Mouse (Mus musculus): ENCODE measurements at regions not wholly inside any gene's neighbourhood (a gene's known extent, or its start where the extent isn't known, plus 50 kb on each side); places are given as distances from the start of the nearest gene placed in this dataset.
A peak's percentile ranks its signal among the peaks of the same experiment; 100 is the strongest.

DNA sequence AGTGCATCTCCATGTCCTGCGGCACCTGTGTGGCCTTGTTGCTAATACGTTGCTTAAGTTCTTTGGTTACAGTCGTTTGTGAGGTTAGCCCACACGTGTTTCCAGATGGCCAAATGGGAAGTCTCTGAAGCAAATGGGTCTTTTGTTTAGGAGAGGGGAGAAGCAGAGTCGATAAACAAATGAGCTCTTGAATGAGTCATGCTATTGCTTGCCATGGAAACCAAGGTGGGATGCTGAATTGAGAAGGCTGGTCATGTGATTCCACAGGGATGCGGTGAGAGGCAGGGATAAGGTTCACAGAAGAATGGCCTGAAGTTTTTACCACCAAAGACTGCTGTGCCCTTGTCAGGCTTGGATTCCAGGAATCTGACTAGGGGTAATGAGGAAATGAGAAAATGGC, 214.8 kb upstream of the Elac2 start:
- H3K4me3 ChIP-seq (ENCODE audit: low read depth, low read length), result no peak overlapping the region
- DNase-seq (ENCODE audit: low spot score) (no peak), ATAC-seq (ENCODE audit: insufficient read depth, low FRiP score, low TSS enrichment) (no peak)
- no peaks in the 10 kb centered on the region for H3K27me3 ChIP-seq (ENCODE audit: control insufficient read depth, insufficient read depth, low read length)
- H3K36me3 ChIP-seq (ENCODE audit: control insufficient read depth, insufficient read depth, low read length), result no peaks in the 10 kb centered on the region
- no peak overlapping the region for H3K27ac ChIP-seq (ENCODE audit: low read depth, low read length)
- no peak overlapping the region for H3K4me2 ChIP-seq (ENCODE audit: low read depth)
- H3K4me1 ChIP-seq (ENCODE audit: control insufficient read depth, insufficient read depth, low read length), result no peaks in the 10 kb centered on the region
- WGBS, result 36% methylated on average over 6 of the region's 6 CpGs
- H3K9ac ChIP-seq (ENCODE audit: low read length), result no peak overlapping the region
- H3K9me3 ChIP-seq (ENCODE audit: control insufficient read depth, low read length), result no peaks in the 10 kb centered on the region

DNA sequence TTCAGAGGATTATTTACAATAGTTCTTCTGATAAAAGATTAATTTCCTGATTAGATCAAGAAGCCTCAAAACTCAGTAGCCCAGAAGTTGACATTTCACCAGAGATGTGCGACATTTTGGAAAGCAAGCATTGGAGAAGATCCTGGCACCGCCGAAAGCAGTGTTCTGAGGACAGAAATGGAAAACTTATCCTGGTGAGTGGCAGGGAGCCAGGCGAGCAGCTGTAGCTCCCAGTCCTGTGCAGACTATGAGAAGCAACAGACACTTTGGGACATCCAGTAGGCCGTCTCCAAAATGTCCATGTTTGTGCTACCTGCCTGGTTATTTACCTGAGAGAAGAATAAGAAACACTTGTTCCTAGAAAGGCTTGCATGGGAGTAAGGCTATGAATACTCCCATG, 202.1 kb upstream of the Elac2 start:
- Histone ChIP-seq H3K9me3 (ENCODE audit: control insufficient read depth, low read length) (no peaks in the 10 kb centered on the region), H3K9ac (ENCODE audit: low read length) (no peak overlapping the region), H3K36me3 (ENCODE audit: control insufficient read depth, insufficient read depth, low read length) (no peaks in the 10 kb centered on the region), H3K27me3 (ENCODE audit: control insufficient read depth, insufficient read depth, low read length) (no peaks in the 10 kb centered on the region), H3K4me3 (ENCODE audit: low read depth, low read length) (no peak overlapping the region), H3K4me1 (ENCODE audit: control insufficient read depth, insufficient read depth, low read length) (no peaks in the 10 kb centered on the region), H3K27ac (ENCODE audit: low read depth, low read length) (no peak overlapping the region), H3K4me2 (ENCODE audit: low read depth) (no peak overlapping the region)
- WGBS, result 91% methylated on average over 5 of the region's 5 CpGs
- DNase-seq (ENCODE audit: low spot score) (no peak), ATAC-seq (ENCODE audit: insufficient read depth, low FRiP score, low TSS enrichment) (no peak)

DNA sequence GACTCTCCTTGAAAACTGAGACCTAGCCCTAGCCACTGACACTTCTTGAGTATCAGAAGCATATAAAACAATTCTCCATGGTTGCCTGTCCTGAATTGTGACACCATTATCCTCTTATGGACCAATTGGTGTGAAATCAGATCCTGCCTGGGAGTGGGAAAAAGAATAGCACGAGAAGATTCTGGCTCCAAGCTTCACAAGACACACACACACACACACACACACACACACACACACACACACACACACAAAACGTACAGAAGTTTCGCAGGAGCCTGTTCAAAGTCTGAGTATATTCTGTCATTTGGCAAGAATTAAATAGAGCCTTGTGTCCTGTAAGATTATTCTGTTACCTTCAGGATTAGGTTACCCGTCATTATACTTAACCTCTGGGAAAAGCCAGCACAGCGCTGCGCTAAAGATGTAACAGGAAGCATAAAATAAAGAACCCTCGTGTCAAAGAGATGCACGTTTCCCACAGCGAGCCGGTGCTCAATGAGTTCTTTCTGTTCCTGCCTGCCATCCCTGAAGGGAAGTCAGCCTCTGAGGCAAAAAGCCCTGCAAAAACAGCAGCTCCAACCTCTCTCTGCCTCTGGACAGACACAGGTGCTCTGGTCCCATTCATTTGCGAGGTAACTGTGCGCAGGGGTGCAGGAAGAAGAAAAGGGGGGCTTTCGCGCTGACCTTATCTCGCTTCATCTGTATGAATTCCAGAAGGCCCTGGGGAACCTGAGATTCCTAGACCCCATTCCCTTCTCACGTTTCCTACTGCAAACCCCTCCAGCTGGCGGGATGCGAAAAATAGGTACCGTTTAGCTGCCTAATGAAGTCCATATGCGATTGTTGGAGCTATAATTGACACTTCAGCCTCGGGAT, 178.4 kb upstream of the Elac2 start:
- no peak for ATAC-seq (ENCODE audit: insufficient read depth, low FRiP score, low TSS enrichment)
- H3K4me2 ChIP-seq (ENCODE audit: low read depth), result peak overlapping the region; percentile 14; the same call in 1 of the 2 replicates

DNA sequence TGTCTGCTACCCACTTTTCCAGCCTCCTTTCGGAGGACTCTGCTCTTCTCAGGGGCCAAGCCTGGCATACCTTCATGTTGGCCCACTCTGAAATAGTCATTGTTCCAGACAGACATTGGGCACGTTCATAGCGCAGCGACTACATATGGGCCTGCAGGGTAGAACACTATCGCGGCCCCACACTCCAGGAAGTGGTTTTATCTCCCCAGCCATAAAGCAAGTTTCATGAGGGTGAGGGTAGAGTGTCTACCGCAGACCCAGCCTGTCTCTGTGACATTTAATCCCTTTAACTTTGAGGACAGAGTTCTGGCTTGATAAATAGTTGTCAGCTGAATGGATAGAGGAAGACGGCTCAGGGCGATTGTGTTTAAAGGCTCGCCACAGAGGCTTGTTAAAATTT, 177.5 kb upstream of the Elac2 start:
- Histone ChIP-seq H3K27ac (ENCODE audit: low read depth, low read length) (no peak overlapping the region), H3K4me1 (ENCODE audit: control insufficient read depth, insufficient read depth, low read length) (peaks cover 12% of the 10 kb centered on the region), H3K9me3 (ENCODE audit: control insufficient read depth, low read length) (no peaks in the 10 kb centered on the region), H3K36me3 (ENCODE audit: control insufficient read depth, insufficient read depth, low read length) (no peaks in the 10 kb centered on the region), H3K4me2 (ENCODE audit: low read depth) (no peak overlapping the region), H3K4me3 (ENCODE audit: low read depth, low read length) (no peak overlapping the region), H3K27me3 (ENCODE audit: control insufficient read depth, insufficient read depth, low read length) (no peaks in the 10 kb centered on the region), H3K9ac (ENCODE audit: low read length) (no peak overlapping the region)
- DNase-seq (ENCODE audit: low spot score), result peak; percentile 23
- no peak for ATAC-seq (ENCODE audit: insufficient read depth, low FRiP score, low TSS enrichment)
- WGBS, result 34% methylated on average over 10 of the region's 10 CpGs

More for the DNA sequence above, 178.4 kb upstream of the Elac2 start:
- Histone ChIP-seq H3K27me3 (ENCODE audit: control insufficient read depth, insufficient read depth, low read length) (no peaks in the 10 kb centered on the region), H3K9me3 (ENCODE audit: control insufficient read depth, low read length) (no peaks in the 10 kb centered on the region), H3K36me3 (ENCODE audit: control insufficient read depth, insufficient read depth, low read length) (no peaks in the 10 kb centered on the region), H3K4me1 (ENCODE audit: control insufficient read depth, insufficient read depth, low read length) (peaks cover 12% of the 10 kb centered on the region), H3K9ac (ENCODE audit: low read length) (no peak overlapping the region), H3K4me3 (ENCODE audit: low read depth, low read length) (no peak overlapping the region), H3K27ac (ENCODE audit: low read depth, low read length) (no peak overlapping the region)
- peak; percentile 55 for DNase-seq (ENCODE audit: low spot score)
- WGBS, result 33% methylated on average over 21 of the region's 21 CpGs

DNA sequence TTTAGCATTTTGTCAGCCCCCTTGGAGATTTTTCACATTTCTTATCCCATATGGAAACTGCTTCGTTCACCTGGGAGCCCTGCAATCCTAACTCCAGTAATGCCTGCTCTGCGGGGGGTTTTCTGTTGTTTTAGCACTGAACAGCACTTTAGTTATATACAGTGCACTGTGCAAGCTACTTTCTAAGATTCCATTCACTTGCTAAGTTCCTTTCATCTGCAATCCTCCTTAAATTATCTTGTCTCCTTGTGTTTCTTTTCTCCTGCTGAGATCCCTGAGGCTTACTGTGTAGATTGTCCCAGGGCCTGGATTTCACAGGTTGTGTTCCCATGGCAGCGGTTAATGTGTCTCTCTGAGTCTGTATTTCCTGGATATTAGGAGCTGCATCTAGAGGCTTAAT, 173.3 kb upstream of the Elac2 start:
- H3K4me2 ChIP-seq (ENCODE audit: low read depth), result no peak overlapping the region
- H3K4me1 ChIP-seq (ENCODE audit: control insufficient read depth, insufficient read depth, low read length), result peaks cover 6% of the 10 kb centered on the region; the same call in 1 of the 2 replicates
- DNase-seq (ENCODE audit: low spot score), result no peak
- WGBS, result 60% methylated on average over 3 of the region's 3 CpGs
- no peaks in the 10 kb centered on the region for H3K9me3 ChIP-seq (ENCODE audit: control insufficient read depth, low read length)
- no peak overlapping the region for H3K27ac ChIP-seq (ENCODE audit: low read depth, low read length)
- ATAC-seq (ENCODE audit: insufficient read depth, low FRiP score, low TSS enrichment), result no peak
- no peaks in the 10 kb centered on the region for H3K36me3 ChIP-seq (ENCODE audit: control insufficient read depth, insufficient read depth, low read length)
- no peak overlapping the region for H3K9ac ChIP-seq (ENCODE audit: low read length)
- H3K4me3 ChIP-seq (ENCODE audit: low read depth, low read length), result no peak overlapping the region
- no peaks in the 10 kb centered on the region for H3K27me3 ChIP-seq (ENCODE audit: control insufficient read depth, insufficient read depth, low read length)

DNA sequence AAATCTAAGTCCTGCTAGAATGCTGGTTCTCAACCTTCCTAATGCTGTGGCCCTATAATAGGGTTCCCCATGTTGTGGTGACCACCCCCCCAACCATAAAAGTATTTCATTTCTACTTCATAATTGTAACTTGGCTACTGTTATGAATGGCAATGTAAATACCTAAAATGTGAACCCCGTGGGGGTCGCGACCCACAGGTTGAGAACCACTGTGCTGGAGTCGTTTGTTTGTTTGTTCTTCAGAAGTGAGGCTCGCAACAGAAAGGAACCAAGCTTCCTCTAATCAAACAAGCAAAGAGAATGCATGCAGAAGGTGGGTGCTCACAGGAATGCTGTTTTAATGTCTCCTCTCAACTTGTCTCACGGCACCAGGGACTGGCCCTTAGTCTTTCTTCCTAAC, 166.4 kb upstream of the Elac2 start:
- DNase-seq (ENCODE audit: low spot score) (no peak), ATAC-seq (ENCODE audit: insufficient read depth, low FRiP score, low TSS enrichment) (no peak)
- WGBS, result 73% methylated on average over 6 of the region's 6 CpGs
- H3K4me2 ChIP-seq (ENCODE audit: low read depth), result no peak overlapping the region
- no peaks in the 10 kb centered on the region for H3K4me1 ChIP-seq (ENCODE audit: control insufficient read depth, insufficient read depth, low read length)
- H3K27me3 ChIP-seq (ENCODE audit: control insufficient read depth, insufficient read depth, low read length), result no peaks in the 10 kb centered on the region
- H3K9me3 ChIP-seq (ENCODE audit: control insufficient read depth, low read length), result no peaks in the 10 kb centered on the region
- no peak overlapping the region for H3K4me3 ChIP-seq (ENCODE audit: low read depth, low read length)
- H3K36me3 ChIP-seq (ENCODE audit: control insufficient read depth, insufficient read depth, low read length), result no peaks in the 10 kb centered on the region
- H3K27ac ChIP-seq (ENCODE audit: low read depth, low read length), result no peak overlapping the region
- H3K9ac ChIP-seq (ENCODE audit: low read length), result no peak overlapping the region

DNA sequence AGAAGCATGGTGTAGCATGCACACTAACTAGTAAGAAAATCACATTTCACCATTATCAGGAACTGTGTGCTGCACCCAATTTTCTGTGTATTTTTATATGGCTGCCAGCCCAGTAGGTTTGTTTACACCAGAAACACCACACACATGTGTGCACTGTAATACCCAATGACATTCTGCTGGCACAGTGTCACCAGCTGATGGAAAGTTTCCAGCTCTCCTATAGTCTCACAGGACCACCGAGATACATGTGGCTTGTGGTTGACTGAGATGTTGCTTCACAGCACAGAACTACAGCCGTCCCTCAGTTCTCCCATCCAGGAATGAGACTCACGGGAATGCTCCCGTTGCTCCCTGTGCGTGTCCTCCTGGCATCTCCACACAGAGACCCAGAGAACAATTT, 149.4 kb upstream of the Elac2 start:
- H3K4me2 ChIP-seq (ENCODE audit: low read depth), result no peak overlapping the region
- H3K9ac ChIP-seq (ENCODE audit: low read length), result no peak overlapping the region
- no peak overlapping the region for H3K4me3 ChIP-seq (ENCODE audit: low read depth, low read length)
- no peaks in the 10 kb centered on the region for H3K27me3 ChIP-seq (ENCODE audit: control insufficient read depth, insufficient read depth, low read length)
- ATAC-seq (ENCODE audit: insufficient read depth, low FRiP score, low TSS enrichment) (no peak), DNase-seq (ENCODE audit: low spot score) (no peak)
- 85% methylated on average over 5 of the region's 5 CpGs for WGBS
- no peak overlapping the region for H3K27ac ChIP-seq (ENCODE audit: low read depth, low read length)
- no peaks in the 10 kb centered on the region; the same call in 1 of the 2 replicates for H3K4me1 ChIP-seq (ENCODE audit: control insufficient read depth, insufficient read depth, low read length)
- no peaks in the 10 kb centered on the region for H3K36me3 ChIP-seq (ENCODE audit: control insufficient read depth, insufficient read depth, low read length)
- H3K9me3 ChIP-seq (ENCODE audit: control insufficient read depth, low read length), result no peaks in the 10 kb centered on the region

DNA sequence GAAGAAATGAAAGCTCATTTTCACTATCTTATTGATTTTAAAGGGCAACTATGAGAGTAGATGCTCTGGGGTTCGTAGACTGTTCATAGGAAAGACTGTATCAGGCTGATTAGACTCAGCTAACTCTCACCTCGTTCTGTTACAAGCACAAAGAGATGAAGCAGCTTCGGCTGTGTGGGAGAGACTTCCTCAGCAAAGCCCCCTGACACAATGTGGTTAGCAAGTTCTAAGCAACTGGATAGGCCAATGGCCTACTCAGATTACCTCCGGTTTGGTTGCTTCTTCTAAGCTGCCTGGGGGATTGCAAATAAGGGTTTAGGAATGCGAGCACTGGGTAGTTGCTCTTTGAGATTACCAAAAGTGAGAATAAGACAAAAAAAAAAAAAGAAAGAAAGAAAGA, 146.4 kb upstream of the Elac2 start:
- Histone ChIP-seq H3K9me3 (ENCODE audit: control insufficient read depth, low read length) (no peaks in the 10 kb centered on the region), H3K36me3 (ENCODE audit: control insufficient read depth, insufficient read depth, low read length) (no peaks in the 10 kb centered on the region), H3K27me3 (ENCODE audit: control insufficient read depth, insufficient read depth, low read length) (no peaks in the 10 kb centered on the region), H3K9ac (ENCODE audit: low read length) (no peak overlapping the region), H3K27ac (ENCODE audit: low read depth, low read length) (no peak overlapping the region), H3K4me2 (ENCODE audit: low read depth) (no peak overlapping the region), H3K4me3 (ENCODE audit: low read depth, low read length) (no peak overlapping the region), H3K4me1 (ENCODE audit: control insufficient read depth, insufficient read depth, low read length) (no peaks in the 10 kb centered on the region; the same call in 1 of the 2 replicates)
- ATAC-seq (ENCODE audit: insufficient read depth, low FRiP score, low TSS enrichment), result no peak
- WGBS, result 66% methylated on average over 5 of the region's 5 CpGs
- no peak for DNase-seq (ENCODE audit: low spot score)

DNA sequence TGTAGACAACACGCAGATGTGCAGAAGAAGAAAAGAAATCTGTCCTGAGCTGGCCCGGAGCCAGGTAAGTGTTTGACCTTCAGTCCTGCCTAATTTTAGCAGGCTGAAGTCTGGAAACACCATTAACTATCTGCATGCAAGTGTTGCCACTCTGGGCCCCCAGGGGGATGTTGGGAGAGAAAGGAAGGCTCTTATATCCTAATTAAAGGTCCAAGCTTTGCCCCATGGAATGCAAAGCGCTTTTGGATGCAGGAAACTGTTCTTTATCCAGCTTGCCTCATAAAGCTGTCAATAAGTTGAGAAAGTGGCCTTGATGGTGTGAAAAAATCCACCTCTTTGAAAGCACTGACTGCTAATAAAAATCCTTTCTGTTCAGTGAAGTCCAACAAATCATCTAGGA, 145.1 kb upstream of the Elac2 start:
- 25% methylated on average over 3 of the region's 3 CpGs for WGBS
- Histone ChIP-seq H3K36me3 (ENCODE audit: control insufficient read depth, insufficient read depth, low read length) (no peaks in the 10 kb centered on the region), H3K27ac (ENCODE audit: low read depth, low read length) (no peak overlapping the region), H3K27me3 (ENCODE audit: control insufficient read depth, insufficient read depth, low read length) (no peaks in the 10 kb centered on the region), H3K9me3 (ENCODE audit: control insufficient read depth, low read length) (no peaks in the 10 kb centered on the region), H3K4me2 (ENCODE audit: low read depth) (no peak overlapping the region), H3K4me3 (ENCODE audit: low read depth, low read length) (no peak overlapping the region), H3K4me1 (ENCODE audit: control insufficient read depth, insufficient read depth, low read length) (no peaks in the 10 kb centered on the region; the same call in 1 of the 2 replicates), H3K9ac (ENCODE audit: low read length) (no peak overlapping the region)
- DNase-seq (ENCODE audit: low spot score) (no peak), ATAC-seq (ENCODE audit: insufficient read depth, low FRiP score, low TSS enrichment) (no peak)
